Mouse (Mus musculus) testis, adult 2 months (tissue): ENCODE results near the gene Tmem263. TPM values are rescaled to one million over a fixed set of nuclear protein-coding genes. Genes with fewer than 3 reads are reported as not detected.

ENCODE experiments used
- H3K27ac ChIP-seq: fragments of 200-500 bp; 2 replicates; pipeline ENCODE4 v1.5.1; 2012; ENCODE audit warnings: low read depth, low read length; ENCODE audit not compliant: control insufficient read depth, insufficient read depth
- H3K27me3 ChIP-seq: fragments of 200-500 bp; 2 replicates; pipeline ENCODE4 v1.6.1; 2012; ENCODE audit warnings: mild to moderate bottlenecking, low read length, moderate library complexity; ENCODE audit not compliant: control insufficient read depth, insufficient read depth
- H3K36me3 ChIP-seq: fragments of 200-500 bp; 2 replicates; pipeline ENCODE4 v1.6.1; 2012; ENCODE audit warnings: mild to moderate bottlenecking, low read length; ENCODE audit not compliant: control insufficient read depth, insufficient read depth
- H3K4me1 ChIP-seq: fragments of 200-500 bp; 2 replicates; pipeline ENCODE4 v1.6.1; 2012; ENCODE audit warnings: low read length; ENCODE audit not compliant: control insufficient read depth, insufficient read depth
- H3K4me3 ChIP-seq: fragments of 200-500 bp; 2 replicates; pipeline ENCODE4 v1.5.1; 2012; ENCODE audit warnings: low read depth, mild to moderate bottlenecking, low read length, moderate library complexity, mixed read lengths; ENCODE audit not compliant: control insufficient read depth
- CTCF ChIP-seq: fragments of 200-500 bp; IDR thresholded peaks from 2 replicates; pipeline ENCODE4 v1.5.1; 2012; ENCODE audit warnings: low read depth, mild to moderate bottlenecking, inconsistent platforms, low read length, moderate library complexity; ENCODE audit not compliant: control insufficient read depth, insufficient read depth, insufficient replicate concordance
- POLR2A ChIP-seq: fragments of 200-500 bp; IDR thresholded peaks from 2 replicates; pipeline ENCODE4 v1.6.1; 2012; ENCODE audit warnings: low read depth, mild to moderate bottlenecking, inconsistent platforms, low read length, moderate library complexity; ENCODE audit not compliant: control insufficient read depth
- polyA plus RNA-seq: library from polyadenylated mRNA; depleted of rRNA; stranded (reverse); fragments of >200 nt; gene quantifications from 2 replicates; pipeline ENCODE4 v1.2.3, GENCODE M21; 2012; rRNA removed

Tmem263 gene
- polyA plus RNA-seq = 5.7 and 6.4 TPM in 2 replicates

GRCm38 (mm10) chr10:85102247-85103084, at the start of gene Tmem263, which contains the start of gene Fhl4:
TSS of gene Tmem263 (plus strand) at chr10:85102627.
TSS of gene Fhl4 (minus strand) at chr10:85102495.
- no peak for TF ChIP-seq CTCF
- TF ChIP-seq POLR2A = peak; percentile 82
- H3K4me1 ChIP-seq = peaks cover 4% of the 10 kb centered on the region
- H3K27ac ChIP-seq = peak within 1 kb of the TSS; percentile 99
- H3K27me3 ChIP-seq = no peaks in the 10 kb centered on the region
- peak within 1 kb of the TSS; percentile 96 for H3K4me3 ChIP-seq
- no peaks in the 10 kb centered on the region for H3K36me3 ChIP-seq

DNA sequence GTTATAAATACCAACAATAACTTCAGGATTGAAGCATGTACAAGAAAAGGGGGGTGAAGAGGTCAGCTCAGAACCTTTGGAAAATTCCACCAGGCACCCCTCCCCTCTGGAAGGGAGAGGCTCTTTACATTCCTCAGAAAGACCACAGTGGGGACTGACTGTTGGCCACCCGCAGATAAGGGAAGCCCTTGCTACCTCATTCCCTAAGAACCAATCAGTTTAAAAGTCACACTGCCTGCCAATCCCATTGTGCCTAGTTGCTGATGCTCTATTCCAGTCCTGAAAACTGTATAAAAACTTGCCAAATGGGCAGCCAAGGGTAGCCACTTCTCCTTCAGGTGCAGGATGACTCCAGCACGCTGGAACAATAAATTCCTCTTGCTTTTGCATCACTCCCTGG, 47.6 kb upstream of the Tmem263 start:
- Histone ChIP-seq H3K4me3 (no peak overlapping the region), H3K36me3 (no peaks in the 10 kb centered on the region), H3K27ac (no peak overlapping the region), H3K4me1 (peaks cover 4% of the 10 kb centered on the region), H3K27me3 (no peaks in the 10 kb centered on the region)
- TF ChIP-seq POLR2A (no peak), CTCF (no peak)

DNA sequence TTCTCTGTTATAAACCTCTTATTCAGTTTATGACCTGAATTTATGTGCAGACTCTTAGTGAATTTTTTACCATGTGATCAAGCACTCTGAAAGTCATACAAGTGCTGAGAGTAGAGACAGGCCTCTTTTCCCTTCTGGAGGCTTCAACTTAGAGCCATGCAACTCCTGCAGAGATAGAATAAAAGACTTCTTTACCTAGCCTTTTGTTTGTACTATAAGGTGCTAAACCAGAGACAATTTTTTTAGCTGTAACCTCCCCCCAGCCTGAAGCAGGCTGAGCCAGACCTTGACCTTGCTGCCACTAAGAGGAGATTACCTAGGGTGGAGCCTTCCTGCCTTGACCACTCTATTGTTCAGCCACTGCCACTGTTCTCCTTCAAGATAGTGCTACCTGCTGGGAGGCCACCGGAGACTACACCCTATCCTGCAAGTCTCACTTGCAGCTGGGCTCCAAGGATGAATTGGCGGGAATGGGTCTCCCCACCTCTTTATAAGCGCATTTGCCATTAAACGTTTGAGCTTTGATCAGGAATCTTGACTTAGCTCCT, 30.7 kb upstream of the Tmem263 start:
- TF ChIP-seq CTCF (no peak), POLR2A (no peak)
- Histone ChIP-seq H3K4me3 (no peak overlapping the region), H3K27me3 (no peaks in the 10 kb centered on the region), H3K36me3 (no peaks in the 10 kb centered on the region), H3K27ac (no peak overlapping the region), H3K4me1 (no peaks in the 10 kb centered on the region)

GRCm38 (mm10) chr10:85101841-85102240, 586 bp upstream of the Tmem263 start:
- no peaks in the 10 kb centered on the region for H3K36me3 ChIP-seq
- peak overlapping the region; percentile 99 for H3K27ac ChIP-seq
- no peaks in the 10 kb centered on the region for H3K27me3 ChIP-seq
- H3K4me3 ChIP-seq = peak overlapping the region; percentile 84
- H3K4me1 ChIP-seq = peaks cover 4% of the 10 kb centered on the region
- TF ChIP-seq CTCF (no peak), POLR2A (no peak)

DNA sequence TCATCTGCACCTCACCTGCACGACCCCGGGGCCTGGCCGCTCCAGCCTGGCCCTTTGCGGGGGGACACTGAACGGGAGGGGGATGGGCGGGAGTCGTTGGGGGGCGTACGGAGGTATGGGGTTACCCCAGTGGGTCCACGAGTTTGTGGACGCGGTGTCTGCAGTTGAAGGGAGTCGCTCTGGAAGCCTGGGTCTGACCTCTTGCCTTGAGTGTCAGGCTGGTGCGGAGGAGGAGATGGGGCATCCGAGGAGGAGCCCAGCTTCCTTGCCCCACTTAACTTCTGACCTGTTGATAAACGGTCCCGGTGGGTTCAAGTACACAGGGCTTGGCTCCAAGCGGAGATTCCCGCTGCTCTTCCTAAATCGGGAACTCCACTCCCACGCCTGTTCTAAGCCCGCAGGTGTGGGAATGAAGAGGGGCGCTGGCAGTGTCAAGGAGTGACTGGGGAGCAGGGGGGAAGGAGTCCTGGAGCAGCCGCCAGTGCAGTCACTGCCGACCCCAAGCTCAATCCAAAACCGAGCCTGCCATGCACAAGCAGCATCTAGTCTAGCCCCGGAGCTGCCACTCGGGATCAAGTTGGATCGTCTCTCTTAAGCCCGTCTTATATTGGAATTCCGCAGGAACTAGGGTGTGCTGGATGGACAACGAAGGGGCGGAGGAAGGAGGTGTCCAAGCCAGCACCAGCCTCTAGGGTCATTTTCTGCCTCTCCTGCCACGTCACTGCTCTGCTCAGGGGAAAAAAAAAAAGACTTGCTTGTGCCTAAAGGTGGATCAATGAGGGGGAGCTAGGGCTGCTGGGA, 858 bp downstream of the Tmem263 start:
- Histone ChIP-seq H3K4me3 (peak overlapping the region; percentile 96), H3K27me3 (no peaks in the 10 kb centered on the region), H3K4me1 (peaks cover 4% of the 10 kb centered on the region), H3K36me3 (no peaks in the 10 kb centered on the region), H3K27ac (peak overlapping the region; percentile 92)
- TF ChIP-seq POLR2A = no peak
- TF ChIP-seq CTCF = no peak

- no peak overlapping the region for H3K4me3 ChIP-seq
- TF ChIP-seq POLR2A = no peak
- H3K36me3 ChIP-seq = peaks cover 1% of the 10 kb centered on the region; the same call in 1 of the 2 replicates
These were observed 12.0 kb downstream of the Tmem263 start for GRCm38 (mm10) chr10:85114409-85114808.

DNA sequence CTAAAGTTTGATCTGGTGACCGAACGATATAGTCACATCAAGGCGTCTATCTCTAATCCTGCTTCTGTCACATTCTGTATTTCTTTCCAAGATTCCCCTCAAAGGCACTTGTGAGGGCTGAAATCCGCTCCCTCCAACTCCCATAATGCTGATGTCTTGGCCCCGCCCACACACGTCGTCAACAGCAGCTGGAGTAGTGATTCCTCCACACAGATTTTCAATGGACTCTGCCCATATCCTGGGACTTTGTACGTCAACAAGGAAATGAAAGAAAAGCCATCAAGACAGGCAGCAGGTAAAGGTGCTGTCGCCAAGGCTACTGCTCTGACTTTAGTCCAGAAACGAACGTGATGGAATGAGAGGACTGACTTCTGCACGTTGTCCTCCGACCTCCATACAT, 22.8 kb downstream of the Tmem263 start:
- TF ChIP-seq CTCF (no peak), POLR2A (no peak)
- peaks cover 2% of the 10 kb centered on the region; the same call in 1 of the 2 replicates for H3K36me3 ChIP-seq
- H3K4me1 ChIP-seq = peaks cover 8% of the 10 kb centered on the region
- H3K27me3 ChIP-seq = no peaks in the 10 kb centered on the region
- H3K27ac ChIP-seq = no peak overlapping the region
- H3K4me3 ChIP-seq = no peak overlapping the region

More at GRCm38 (mm10) chr10:85114409-85114808, 12.0 kb downstream of the Tmem263 start:
- Histone ChIP-seq H3K4me1 (no peaks in the 10 kb centered on the region), H3K27ac (no peak overlapping the region), H3K27me3 (no peaks in the 10 kb centered on the region)
